Mouse (Mus musculus) thymus, postnatal 25 days (tissue): ENCODE results near the gene Nckap5l.

Experiments used
- DNase-seq: peaks from one replicate; pipeline ENCODE4 v3.0.0; 2022

Nckap5l gene

GRCm38 (mm10) chr15:99430394-99430793, 27.2 kb downstream of the Nckap5l start:
- peak; percentile 16 for DNase-seq

- DNase-seq = no peak
Measured at GRCm38 (mm10) chr15:99423884-99424283, 33.7 kb downstream of the Nckap5l start.

- no peak for DNase-seq
Measured at GRCm38 (mm10) chr15:99423131-99423530, 34.4 kb downstream of the Nckap5l start.

- DNase-seq = no peak
Measured at GRCm38 (mm10) chr15:99422551-99422950, 35.0 kb downstream of the Nckap5l start.

GRCm38 (mm10) chr15:99421676-99422075, 35.9 kb downstream of the Nckap5l start:
- no peak for DNase-seq

- no peak for DNase-seq
Measured at GRCm38 (mm10) chr15:99421152-99421551, 36.4 kb downstream of the Nckap5l start.

GRCm38 (mm10) chr15:99420521-99421014, 37.0 kb downstream of the Nckap5l start:
- DNase-seq = peak; percentile 47

GRCm38 (mm10) chr15:99420101-99420500, 37.4 kb downstream of the Nckap5l start:
- no peak for DNase-seq

- no peak for DNase-seq
Measured at GRCm38 (mm10) chr15:99417692-99418271, 39.8 kb downstream of the Nckap5l start.

GRCm38 (mm10) chr15:99416957-99417356, 40.6 kb downstream of the Nckap5l start:
- DNase-seq = no peak

GRCm38 (mm10) chr15:99416348-99416882, 41.1 kb downstream of the Nckap5l start:
- DNase-seq = peak; percentile 84

- DNase-seq = peak; percentile 61
Measured at GRCm38 (mm10) chr15:99415793-99416192, 41.8 kb downstream of the Nckap5l start.

- DNase-seq = no peak
Measured at GRCm38 (mm10) chr15:99411747-99412146, 45.8 kb downstream of the Nckap5l start.

GRCm38 (mm10) chr15:99408845-99409244, 48.7 kb downstream of the Nckap5l start:
- no peak for DNase-seq

- no peak for DNase-seq
Measured at GRCm38 (mm10) chr15:99406986-99407570, 50.5 kb downstream of the Nckap5l start.

GRCm38 (mm10) chr15:99405150-99405549, 52.4 kb downstream of the Nckap5l start:
- DNase-seq = no peak

- no peak for DNase-seq
Measured at GRCm38 (mm10) chr15:99403159-99403889, 54.2 kb downstream of the Nckap5l start.

GRCm38 (mm10) chr15:99400602-99401001, 56.9 kb downstream of the Nckap5l start:
- DNase-seq = no peak

- no peak for DNase-seq
Measured at GRCm38 (mm10) chr15:99399503-99400245, 57.9 kb downstream of the Nckap5l start.

GRCm38 (mm10) chr15:99397622-99398021, 59.9 kb downstream of the Nckap5l start:
- no peak for DNase-seq

- no peak for DNase-seq
Measured at GRCm38 (mm10) chr15:99396875-99397274, 60.7 kb downstream of the Nckap5l start.

GRCm38 (mm10) chr15:99396462-99396861, 61.1 kb downstream of the Nckap5l start:
- DNase-seq = no peak
